Mouse (Mus musculus) cortical plate, adult 2 months (tissue): ENCODE measurements at regions not wholly inside any gene's neighbourhood (a gene's known extent, or its start where the extent isn't known, plus 50 kb on each side); places are given as distances from the start of the nearest gene placed in this dataset.

Experiments
- H3K27ac ChIP-seq: fragments of 200-500 bp; 2 replicates; pipeline ENCODE4 v1.5.1; 2012; ENCODE audit warnings: low read length, control low read depth, inconsistent platforms; ENCODE audit not compliant: insufficient read depth
- H3K4me1 ChIP-seq: fragments of 200-500 bp; 2 replicates; pipeline ENCODE4 v1.6.1; 2011; ENCODE audit warnings: low read length; ENCODE audit not compliant: control insufficient read depth, insufficient read depth
- H3K4me3 ChIP-seq: fragments of 200-500 bp; 2 replicates; pipeline ENCODE4 v1.5.1; 2011; ENCODE audit warnings: mild to moderate bottlenecking, low read length, control low read depth; ENCODE audit not compliant: insufficient read depth
- CTCF ChIP-seq: fragments of 200-500 bp; IDR thresholded peaks from 2 replicates; pipeline ENCODE4 v1.5.1; 2011; ENCODE audit warnings: mild to moderate bottlenecking, control low read depth, low read length; ENCODE audit not compliant: insufficient read depth; ENCODE audit errors: extremely low read depth
- POLR2A ChIP-seq: fragments of 200-500 bp; IDR thresholded peaks from 2 replicates; pipeline ENCODE4 v1.6.1; 2011; ENCODE audit warnings: mild to moderate bottlenecking, low read length, control low read depth; ENCODE audit not compliant: insufficient read depth; ENCODE audit errors: extremely low read depth

DNA sequence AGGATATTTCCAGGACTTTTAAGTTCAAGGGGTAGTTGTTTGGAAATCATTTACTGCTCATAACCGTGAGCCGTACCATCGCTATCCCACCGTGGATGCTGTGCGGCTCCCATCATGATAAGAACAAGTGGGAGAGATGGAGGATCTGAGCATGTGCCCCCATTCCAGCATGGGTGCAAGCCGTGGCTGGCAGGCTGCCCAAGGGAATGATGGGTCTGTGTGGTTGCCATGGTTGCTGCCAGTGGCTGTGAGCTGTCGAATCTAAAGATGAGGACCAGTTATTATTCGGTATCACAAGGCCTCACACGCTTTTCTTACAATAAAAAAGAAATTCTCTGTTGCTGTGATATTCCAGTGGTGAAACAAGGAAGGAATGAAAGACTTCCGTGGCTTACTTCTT lies 189.0 kb upstream of the Dnajc19 start:
- no peak overlapping the region for H3K4me3 ChIP-seq
- TF ChIP-seq CTCF (no peak), POLR2A (no peak)
- H3K4me1 ChIP-seq: no peaks in the 10 kb centered on the region
- no peak overlapping the region for H3K27ac ChIP-seq

GRCm38 (mm10) chr3:34266462-34266861 lies 185.3 kb upstream of the Dnajc19 start:
- no peak overlapping the region for H3K4me3 ChIP-seq
- H3K4me1 ChIP-seq: no peaks in the 10 kb centered on the region
- TF ChIP-seq POLR2A (no peak), CTCF (no peak)
- no peak overlapping the region for H3K27ac ChIP-seq

- no peaks in the 10 kb centered on the region for H3K4me1 ChIP-seq
- no peak overlapping the region for H3K27ac ChIP-seq
- H3K4me3 ChIP-seq: no peak overlapping the region
- TF ChIP-seq CTCF (no peak), POLR2A (no peak)
Observed at GRCm38 (mm10) chr3:34264811-34265210, 183.7 kb upstream of the Dnajc19 start.

DNA sequence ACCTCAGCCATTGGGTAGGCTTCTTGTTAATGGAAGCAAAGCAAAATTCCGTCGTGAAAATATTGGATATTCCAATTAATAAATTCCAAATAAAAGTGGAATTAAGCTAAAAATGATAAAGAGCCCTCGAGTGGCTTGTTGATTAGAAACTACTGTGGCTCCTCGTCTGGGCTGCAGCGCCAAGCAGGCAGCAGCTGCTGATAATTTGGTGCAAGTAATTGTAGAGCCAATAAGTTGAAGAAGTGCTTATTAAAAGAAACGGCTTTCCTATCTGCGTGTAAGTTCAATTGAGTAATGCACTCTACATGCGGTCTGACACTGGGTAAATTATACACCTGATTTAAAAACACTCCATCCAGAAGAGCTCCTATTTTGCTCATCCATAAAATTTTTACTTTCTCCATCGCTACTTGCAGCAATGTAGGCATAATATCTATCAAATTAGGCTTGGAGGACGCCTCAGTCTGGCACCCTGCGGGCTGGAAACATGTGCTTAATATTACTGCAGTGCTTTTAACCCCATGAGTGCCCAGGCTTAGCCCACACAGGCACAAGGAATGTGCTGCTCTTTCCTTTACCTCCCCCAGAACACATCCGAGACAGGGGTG lies 171.7 kb upstream of the Dnajc19 start:
- Histone ChIP-seq H3K4me3 (no peak overlapping the region), H3K27ac (no peak overlapping the region), H3K4me1 (no peaks in the 10 kb centered on the region)
- TF ChIP-seq CTCF: no peak

DNA sequence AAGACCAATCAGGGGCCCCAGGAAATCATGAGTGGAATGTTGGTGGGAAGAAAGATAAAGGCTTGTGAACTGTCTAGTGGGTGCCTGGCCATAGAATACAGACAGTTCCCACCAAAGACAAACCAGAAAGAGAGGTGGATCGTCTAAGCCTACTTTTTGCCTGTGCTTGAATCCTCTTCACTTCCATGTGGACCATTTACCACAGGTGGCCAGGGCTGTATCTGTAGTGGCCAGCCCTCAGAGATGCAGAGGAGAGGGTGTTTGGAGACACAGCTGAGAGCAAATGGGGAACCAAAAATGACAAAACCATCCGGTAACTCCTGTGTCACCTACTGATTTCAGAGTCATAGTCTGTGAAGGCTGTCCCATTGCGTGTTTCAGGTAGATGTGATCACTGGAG lies 161.0 kb upstream of the Dnajc19 start:
- Histone ChIP-seq H3K27ac (no peak overlapping the region), H3K4me3 (no peak overlapping the region), H3K4me1 (no peaks in the 10 kb centered on the region)
- no peak for TF ChIP-seq POLR2A
- no peak for TF ChIP-seq CTCF

GRCm38 (mm10) chr3:34239978-34240377 lies 158.9 kb upstream of the Dnajc19 start:
- no peaks in the 10 kb centered on the region for H3K4me1 ChIP-seq
- TF ChIP-seq CTCF: no peak
- TF ChIP-seq POLR2A: no peak

DNA sequence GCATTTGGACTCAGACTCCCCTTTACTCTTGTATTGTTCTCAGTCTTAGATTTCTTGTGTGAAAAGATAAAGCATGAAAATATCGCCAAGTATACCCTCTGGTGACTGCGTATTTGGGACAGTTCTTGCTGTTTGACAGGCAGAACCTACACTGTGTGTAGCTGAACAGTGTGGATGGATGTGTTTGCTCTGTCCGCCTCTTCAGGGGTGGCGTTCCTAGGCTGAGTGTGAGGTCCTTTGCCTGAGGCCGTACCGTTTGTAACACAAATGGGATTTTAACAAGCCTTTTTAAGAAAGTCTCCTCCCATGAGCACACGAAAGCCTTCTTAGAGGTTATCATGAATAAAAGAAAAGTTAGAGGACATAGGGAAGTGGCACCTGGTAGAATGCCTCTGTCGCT lies 153.3 kb upstream of the Dnajc19 start:
- no peak overlapping the region for H3K4me3 ChIP-seq
- H3K27ac ChIP-seq: no peak overlapping the region
- peaks cover 2% of the 10 kb centered on the region; the same call in 1 of the 2 replicates for H3K4me1 ChIP-seq
- TF ChIP-seq POLR2A (no peak), CTCF (no peak)

More at GRCm38 (mm10) chr3:34239978-34240377, 158.9 kb upstream of the Dnajc19 start:
- H3K4me3 ChIP-seq: no peak overlapping the region
- H3K27ac ChIP-seq: no peak overlapping the region

- no peak for TF ChIP-seq POLR2A
- no peak for TF ChIP-seq CTCF
- Histone ChIP-seq H3K27ac (0 out of 2 replicates have a peak overlapping the region, but pooled peaks have one; percentile 20), H3K4me3 (no peak overlapping the region), H3K4me1 (peaks cover 2% of the 10 kb centered on the region; the same call in 1 of the 2 replicates)
Observed at GRCm38 (mm10) chr3:34232329-34233250, 151.5 kb upstream of the Dnajc19 start.

- no peak overlapping the region for H3K4me3 ChIP-seq
- H3K27ac ChIP-seq: no peak overlapping the region
- peaks cover 2% of the 10 kb centered on the region; the same call in 1 of the 2 replicates for H3K4me1 ChIP-seq
- TF ChIP-seq CTCF (peak; percentile 14; the same call in 1 of the 2 replicates), POLR2A (no peak)
Observed at GRCm38 (mm10) chr3:34231593-34232328, 150.6 kb upstream of the Dnajc19 start.
